Mouse (Mus musculus) heart, embryonic 10.5 days (tissue): ENCODE data around the gene Vmn1r64. TPM values are rescaled to one million over a fixed set of nuclear protein-coding genes. Genes with fewer than 3 reads are reported as not detected.
"Not testable (repeated sequence)": the region's sequence is repeated elsewhere in the genome, so short reads cannot be mapped to it uniquely, and the experiment has no call there.

Experiments used
- DNase-seq: peaks from one replicate; pipeline ENCODE4 v3.0.0-alpha.2; 2017; ENCODE audit warnings: low spot score
- H3K27ac ChIP-seq: fragments of 300-500 bp; sonication (generic); 2 replicates; pipeline ENCODE4 v1.5.1; 2016; ENCODE audit warnings: mild to moderate bottlenecking
- H3K27me3 ChIP-seq: fragments of 300-500 bp; sonication (generic); 2 replicates; pipeline ENCODE4 v1.6.1; 2016; ENCODE audit warnings: mild to moderate bottlenecking; ENCODE audit not compliant: poor library complexity, insufficient read depth, severe bottlenecking
- H3K36me3 ChIP-seq: fragments of 300-500 bp; sonication (generic); 2 replicates; pipeline ENCODE4 v1.6.1; 2016; ENCODE audit warnings: mild to moderate bottlenecking, moderate library complexity
- H3K4me1 ChIP-seq: fragments of 300-500 bp; sonication (generic); 2 replicates; pipeline ENCODE4 v1.6.1; 2016; ENCODE audit warnings: mild to moderate bottlenecking
- H3K4me3 ChIP-seq: fragments of 300-500 bp; sonication (generic); 2 replicates; pipeline ENCODE4 v1.5.1; 2016; ENCODE audit warnings: mild to moderate bottlenecking, moderate library complexity
- H3K9me3 ChIP-seq: fragments of 300-500 bp; sonication (generic); 2 replicates; pipeline ENCODE4 v1.6.1; 2016; ENCODE audit warnings: mild to moderate bottlenecking, moderate library complexity
- WGBS: fragments of 180-500 bp; shearing (Covaris S2); methylation state at CpG from one replicate; pipeline ENCODE4 v1.1.7; 2016; 5-methylcytosine and 5-hydroxymethylcytosine counted together
- polyA plus RNA-seq: library from polyadenylated mRNA; unstranded; fragments of >200 nt; fragmentation: Nextera tagmentation; extraction: Ambion mirVana; gene quantifications from 2 replicates; pipeline ENCODE4 v1.2.1, GENCODE M21; 2016

Vmn1r64 gene
- polyA plus RNA-seq = not detected in 2 replicates

DNA sequence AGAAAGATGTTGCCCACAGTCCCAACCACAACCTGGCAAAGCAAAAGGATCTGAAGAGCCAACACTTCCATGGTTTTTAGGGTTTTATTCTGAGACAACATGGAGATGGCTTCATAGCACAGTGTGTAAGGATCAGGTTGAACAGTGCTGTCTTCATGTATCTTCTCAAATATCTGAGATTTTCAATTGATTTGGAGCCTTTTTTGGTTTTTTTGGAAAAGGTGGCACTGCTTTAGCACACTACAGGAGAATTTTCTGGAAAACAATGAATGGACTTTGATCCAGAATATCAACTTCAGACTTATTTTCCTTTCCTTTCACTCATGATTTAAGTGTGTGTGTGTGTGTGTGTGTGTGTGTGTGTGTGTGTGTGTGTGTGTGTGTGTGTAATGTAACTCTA lies at the start of gene Vmn1r64:
Gene Vmn1r64 (minus strand): TSS at position 101 of the 400 bp plus-strand sequence.
- H3K4me1 ChIP-seq = no peaks in the 10 kb centered on the region
- H3K27me3 ChIP-seq = no peaks in the 10 kb centered on the region
- H3K4me3 ChIP-seq = no peak within 1 kb of the TSS
- H3K27ac ChIP-seq = no peak within 1 kb of the TSS
- H3K36me3 ChIP-seq = no peaks in the 10 kb centered on the region
- DNase-seq = no peak
- peaks cover 2% of the 10 kb centered on the region; the same call in 1 of the 2 replicates for H3K9me3 ChIP-seq

GRCm38 (mm10) chr7:5899238-5899637 lies 14.9 kb upstream of the Vmn1r64 start:
- H3K4me3 ChIP-seq = no peak overlapping the region
- WGBS = 69% methylated on average over 4 of the region's 4 CpGs
- H3K4me1 ChIP-seq = no peaks in the 10 kb centered on the region
- DNase-seq = no peak
- no peaks in the 10 kb centered on the region for H3K36me3 ChIP-seq
- no peak overlapping the region for H3K27ac ChIP-seq
- H3K9me3 ChIP-seq = peaks cover 26% of the 10 kb centered on the region
- H3K27me3 ChIP-seq = no peaks in the 10 kb centered on the region

DNA sequence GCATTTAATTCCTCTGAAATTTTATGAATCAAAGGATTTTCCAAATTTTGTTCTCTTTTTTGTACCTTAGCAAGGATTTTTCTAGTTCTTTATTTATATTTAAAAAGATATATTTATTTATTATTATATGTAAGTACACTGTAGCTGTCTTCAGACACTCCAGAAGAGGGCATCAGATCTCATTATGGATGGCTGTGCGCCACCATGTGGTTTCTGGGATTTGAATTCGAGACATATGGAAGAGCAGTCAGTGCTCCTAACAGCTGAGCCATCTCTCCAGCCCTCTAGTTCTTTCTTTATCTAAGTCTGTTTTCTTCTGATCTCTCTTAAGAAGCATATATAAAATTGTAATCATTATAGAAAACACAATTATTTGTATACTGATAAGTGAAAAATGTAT lies 12.9 kb upstream of the Vmn1r64 start:
- WGBS = 74% methylated on average over 2 of the region's 2 CpGs
- H3K27me3 ChIP-seq, H3K36me3 ChIP-seq, H3K27ac ChIP-seq, H3K4me3 ChIP-seq, H3K4me1 ChIP-seq, DNase-seq: not testable (repeated sequence)
- peaks cover 23% of the 10 kb centered on the region for H3K9me3 ChIP-seq

Other genes starting within 250 kb of the Vmn1r64 start
- gene Vmn1r62, start 210.9 kb downstream of the Vmn1r64 start, polyA plus RNA-seq = not detected in 2 replicates
- not detected in 2 replicates for gene Vmn1r63, start 79.1 kb downstream of the Vmn1r64 start, polyA plus RNA-seq
- gene Vmn1r65, start 126.5 kb upstream of the Vmn1r64 start, polyA plus RNA-seq = not detected in 2 replicates
- gene Nlrp4c, start 160.6 kb upstream of the Vmn1r64 start, polyA plus RNA-seq = not detected in 2 replicates